Mouse (Mus musculus) heart, postnatal 25 days (tissue): ENCODE results near the gene Apobec1. TPM values are rescaled to one million over a fixed set of nuclear protein-coding genes. Genes with fewer than 3 reads are reported as not detected.
"Not testable (repeated sequence)": the region's sequence is repeated elsewhere in the genome, so short reads cannot be mapped to it uniquely, and the experiment has no call there.

Source experiments
- DNase-seq: peaks from one replicate; pipeline ENCODE4 v3.0.0; 2022; ENCODE audit warnings: low spot score
- intact Hi-C: fragments of 180-260 bp; cut with DNase I; formaldehyde crosslinking; loops from one replicate; pipeline ENCODE4 v1.15.1; 2025
- total RNA-seq, 2 experiments: library from RNA; stranded (reverse); gene quantifications; 2 replicates each; pipeline ENCODE4 v1.2.3; 2021

The Apobec1 gene
- total RNA-seq, 2 experiments from 2014 or later: 3.5 to 5.2 TPM

DNA sequence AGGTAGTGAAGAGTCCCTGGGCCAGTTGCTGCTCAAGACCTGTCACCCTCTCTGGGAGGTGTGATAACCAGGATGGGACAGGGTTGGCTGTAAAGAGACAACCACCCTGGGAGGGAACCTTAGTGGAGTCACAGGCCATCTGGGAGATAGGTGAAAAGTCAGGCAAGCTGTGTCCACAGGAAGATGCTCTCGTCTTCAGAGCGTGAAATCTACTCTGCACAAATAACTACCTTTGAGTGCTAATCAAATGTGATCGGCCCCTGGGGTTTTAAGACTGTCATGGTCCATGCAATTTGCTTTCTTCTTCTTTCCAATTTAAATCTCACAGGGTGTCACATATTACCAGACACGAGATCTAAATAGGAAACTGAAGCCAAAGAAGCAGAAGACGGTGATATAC, 33.1 kb downstream of the Apobec1 start:
- DNase-seq: no peak
- intact Hi-C loops: no loop called here

DNA sequence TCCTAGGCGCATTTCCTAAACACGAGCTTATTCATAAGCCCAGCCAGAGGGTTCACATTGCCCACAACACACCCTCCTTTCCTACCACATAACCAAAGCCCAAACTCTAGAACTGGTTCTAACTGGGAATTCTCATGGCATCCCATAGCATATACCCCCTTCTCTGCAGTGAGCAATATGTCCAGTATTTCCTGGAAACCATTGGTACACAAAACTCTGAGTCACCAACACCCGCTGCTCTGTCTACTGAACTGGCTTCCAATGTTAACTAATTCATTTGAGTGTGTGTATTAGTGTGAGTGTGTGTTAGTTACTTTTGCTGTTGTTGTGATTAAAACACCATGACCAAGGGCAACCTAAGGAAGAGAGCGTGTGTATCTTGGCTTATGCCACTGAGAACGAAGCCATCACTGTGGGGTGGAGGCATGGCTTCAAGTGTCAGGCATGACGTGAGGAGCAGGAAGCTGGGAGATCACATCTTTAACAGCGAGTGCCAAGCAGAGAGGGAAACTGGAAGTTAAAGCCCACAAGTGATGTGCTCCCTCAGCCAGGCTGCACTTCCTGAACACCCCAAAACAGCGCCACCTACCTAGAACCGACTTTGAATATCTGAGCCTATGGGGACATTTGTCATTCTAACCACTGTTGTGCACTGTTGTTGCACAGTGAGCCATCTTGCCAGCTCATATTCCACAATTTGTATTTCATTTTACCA, 37.0 kb downstream of the Apobec1 start:
- intact Hi-C loops: no loop called here
- no peak for DNase-seq

DNA sequence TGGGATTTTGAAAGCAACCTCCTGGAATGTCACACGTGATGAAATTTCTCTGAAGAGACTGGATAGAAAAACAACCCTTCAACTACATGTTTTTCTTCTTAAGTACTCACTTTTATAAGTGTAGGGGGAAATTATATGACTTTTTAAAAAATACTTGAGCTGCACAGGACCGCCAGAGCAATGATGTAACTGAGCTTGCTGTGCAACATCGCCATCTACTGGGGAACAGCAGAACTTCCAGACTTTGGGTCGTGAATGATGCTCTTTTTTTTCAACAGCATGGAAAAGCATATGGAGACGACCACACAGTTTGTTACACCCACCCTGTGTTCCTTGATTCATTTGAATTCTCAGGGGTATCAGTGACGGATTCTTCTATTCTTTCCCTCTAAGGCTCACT, 39.8 kb downstream of the Apobec1 start:
- intact Hi-C loops: loop anchor here (5.0 kb wide), 1 partner anchor 70 kb away; no protein-coding TSS in a partner anchor
- no peak for DNase-seq

DNA sequence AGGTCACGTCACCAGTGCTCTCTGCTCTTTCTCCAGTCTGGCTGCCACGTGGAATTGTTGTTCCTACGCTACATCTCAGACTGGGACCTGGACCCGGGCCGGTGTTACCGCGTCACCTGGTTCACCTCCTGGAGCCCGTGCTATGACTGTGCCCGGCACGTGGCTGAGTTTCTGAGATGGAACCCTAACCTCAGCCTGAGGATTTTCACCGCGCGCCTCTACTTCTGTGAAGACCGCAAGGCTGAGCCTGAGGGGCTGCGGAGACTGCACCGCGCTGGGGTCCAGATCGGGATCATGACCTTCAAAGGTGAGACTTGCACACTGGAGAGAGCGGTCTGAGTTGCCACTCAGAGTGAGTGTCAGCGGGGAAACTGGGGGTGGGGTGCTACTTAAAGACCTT, 41.2 kb downstream of the Apobec1 start:
- intact Hi-C loops: loop anchor here (1.0 to 5.0 kb wide), 3 partner anchors 65 to 159 kb away; no protein-coding TSS in a partner anchor
- DNase-seq: no peak

DNA sequence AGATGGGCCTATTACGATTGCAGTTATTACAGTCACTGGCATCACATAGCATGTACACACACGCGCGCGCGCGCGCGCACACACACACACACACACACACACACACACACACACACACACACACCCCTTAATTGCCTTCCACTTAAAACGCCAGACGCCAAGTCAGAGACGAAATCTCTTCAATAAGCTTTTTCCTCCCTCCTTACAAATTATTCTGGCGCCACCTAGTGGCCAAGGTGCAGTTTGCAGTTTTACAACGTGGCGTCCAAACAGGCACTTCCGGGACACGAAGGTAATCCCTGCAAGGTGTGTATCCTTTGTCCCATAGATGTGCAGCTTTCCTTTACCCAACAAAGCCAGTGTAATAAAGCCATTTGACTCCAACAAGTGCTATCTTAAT, 41.8 kb downstream of the Apobec1 start:
- intact Hi-C loops: loop anchor here (5.0 kb wide), 1 partner anchor 72 kb away; no protein-coding TSS in a partner anchor
- DNase-seq: peak; percentile 26

DNA sequence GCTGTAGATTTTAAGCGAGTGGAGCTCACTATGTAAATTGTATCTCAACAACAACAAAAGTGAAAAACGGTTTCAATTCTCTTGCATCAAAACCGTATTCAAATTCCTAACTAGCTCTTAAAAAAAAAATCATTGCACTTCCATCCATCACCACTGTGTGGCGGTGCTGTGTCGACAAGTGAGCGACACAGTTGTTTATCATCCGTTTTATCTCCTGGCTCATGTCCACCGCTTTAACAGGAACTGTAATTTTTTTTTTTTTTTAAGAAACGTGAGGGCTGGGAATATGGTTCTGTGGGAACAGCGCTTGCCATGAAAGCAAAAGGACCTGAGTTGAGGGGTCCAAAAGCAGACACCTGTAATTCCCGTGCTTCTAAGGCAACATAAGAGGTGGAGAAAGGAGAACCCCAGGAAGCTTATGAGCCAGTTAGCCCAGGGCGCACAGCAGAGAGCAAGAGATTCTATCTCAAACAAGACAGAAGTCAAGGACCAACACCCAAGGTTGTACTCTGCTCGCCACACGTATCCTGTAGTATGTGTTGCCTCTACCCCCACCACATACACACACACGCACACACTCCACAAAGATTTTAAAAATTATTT, 45.2 kb downstream of the Apobec1 start:
- intact Hi-C loops: no loop called here
- no peak for DNase-seq

DNA sequence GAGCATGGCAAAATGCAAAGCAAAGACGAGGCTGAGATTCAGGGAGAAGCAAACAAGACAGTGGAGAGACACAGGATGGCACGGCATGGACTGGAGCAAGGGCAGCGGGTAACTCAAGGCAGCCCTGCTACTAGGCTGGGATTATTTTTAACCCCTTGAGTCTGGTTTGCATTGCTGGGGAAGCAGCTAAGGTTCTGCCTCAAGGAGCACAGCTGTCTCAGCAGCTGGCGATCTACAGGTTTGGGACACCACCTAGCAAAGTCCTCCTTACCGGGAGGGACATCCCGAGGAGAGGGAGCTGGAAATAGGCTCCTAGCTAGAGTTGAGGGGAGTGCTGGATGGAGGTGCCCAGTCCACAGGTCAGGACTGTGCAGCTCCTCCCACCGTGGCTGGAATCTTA, 47.0 kb downstream of the Apobec1 start:
- intact Hi-C loops: no loop called here
- no peak for DNase-seq

DNA sequence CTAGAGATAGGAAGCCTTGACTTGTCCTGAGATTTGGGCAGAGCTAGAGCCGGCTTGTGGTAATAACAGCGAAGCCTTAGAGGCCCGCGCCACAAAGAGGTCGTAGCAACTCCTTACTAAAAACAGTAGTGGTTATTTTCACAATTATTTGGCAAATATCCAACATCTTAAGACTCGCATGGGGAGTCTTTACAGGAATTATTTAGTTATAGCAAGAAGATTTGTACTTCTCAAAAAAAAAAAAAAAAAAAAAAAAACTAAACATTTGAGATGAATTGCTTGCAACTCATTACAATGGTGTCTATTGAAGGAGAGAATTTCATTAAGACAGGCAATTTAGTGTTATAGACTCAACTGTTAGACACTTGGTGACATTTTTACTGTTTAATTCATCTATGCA, 48.1 kb downstream of the Apobec1 start:
- no peak for DNase-seq
- intact Hi-C loops: no loop called here

DNA sequence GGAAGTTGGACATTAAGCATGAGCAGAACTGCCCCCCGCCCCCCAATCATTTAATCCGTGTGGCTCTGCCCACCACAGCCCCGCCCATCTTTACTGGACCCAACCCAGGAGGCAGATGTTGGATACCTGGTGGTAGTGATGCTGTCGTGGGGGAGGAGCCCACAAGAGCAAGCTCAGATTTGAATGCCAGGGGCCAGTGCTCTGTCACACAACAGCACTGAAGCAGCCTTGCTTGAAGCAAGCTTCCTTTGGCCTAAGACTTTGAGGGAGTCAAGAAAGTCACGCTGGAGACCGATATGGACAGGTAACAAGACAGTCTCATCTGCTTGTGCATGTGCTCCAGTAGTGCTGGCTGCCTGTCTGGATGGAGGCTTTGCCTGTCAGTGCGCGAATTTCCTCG, 48.6 kb downstream of the Apobec1 start, which contains the start of gene Aicda:
Gene Aicda, plus strand, starts transcription at position 196 of the 400 bp plus-strand sequence.
- intact Hi-C loops: no loop called here
- DNase-seq: no peak

DNA sequence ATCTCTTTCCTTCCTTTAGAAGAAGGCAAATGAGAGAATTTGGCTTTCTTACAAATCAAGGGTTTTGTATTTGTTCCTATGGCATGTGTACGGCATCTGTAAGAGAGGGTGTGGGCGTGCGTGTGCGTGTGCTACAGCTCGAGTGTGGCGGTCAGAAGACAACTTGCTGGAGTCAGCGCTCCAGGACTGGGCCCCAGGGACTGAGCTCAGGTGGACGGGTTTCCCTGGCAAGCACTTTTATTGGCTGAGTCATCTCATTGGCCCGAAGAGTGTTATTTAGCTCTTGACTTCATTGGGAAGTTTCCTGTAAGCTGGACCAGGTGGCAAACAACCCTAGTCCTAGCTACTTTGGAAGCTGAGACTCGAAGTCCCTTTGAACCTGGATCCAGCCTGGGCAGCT, 56.3 kb downstream of the Apobec1 start:
- no peak for DNase-seq
- intact Hi-C loops: no loop called here

DNA sequence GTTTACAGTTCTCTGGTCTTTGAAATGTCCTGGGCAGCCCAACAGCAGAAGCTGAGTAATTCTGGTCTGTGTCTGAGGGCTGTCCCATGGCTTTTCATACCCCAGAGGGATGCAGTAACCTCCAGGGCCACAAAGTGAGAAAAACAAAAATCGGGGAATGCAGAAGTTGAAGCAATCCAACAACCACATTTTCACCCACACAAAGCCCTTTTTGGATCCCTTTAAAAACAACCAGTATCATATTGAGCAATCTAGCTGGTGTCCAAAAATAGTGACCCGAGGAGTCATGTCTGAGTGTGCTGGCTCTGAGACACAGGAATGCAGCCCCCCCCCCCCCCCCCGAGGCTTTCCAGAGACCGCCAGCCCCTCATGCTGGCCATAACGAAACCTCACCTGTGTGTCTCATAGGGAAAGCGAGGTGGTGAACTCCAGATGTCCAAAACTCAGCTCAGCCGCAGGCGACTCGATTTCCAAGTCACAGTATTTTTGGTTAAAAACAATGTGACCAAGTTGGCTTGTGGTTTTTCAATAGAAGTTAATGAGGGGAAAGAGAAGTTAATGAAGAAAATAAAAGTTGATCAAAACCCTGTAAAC, 56.9 kb downstream of the Apobec1 start:
- DNase-seq: no peak

DNA sequence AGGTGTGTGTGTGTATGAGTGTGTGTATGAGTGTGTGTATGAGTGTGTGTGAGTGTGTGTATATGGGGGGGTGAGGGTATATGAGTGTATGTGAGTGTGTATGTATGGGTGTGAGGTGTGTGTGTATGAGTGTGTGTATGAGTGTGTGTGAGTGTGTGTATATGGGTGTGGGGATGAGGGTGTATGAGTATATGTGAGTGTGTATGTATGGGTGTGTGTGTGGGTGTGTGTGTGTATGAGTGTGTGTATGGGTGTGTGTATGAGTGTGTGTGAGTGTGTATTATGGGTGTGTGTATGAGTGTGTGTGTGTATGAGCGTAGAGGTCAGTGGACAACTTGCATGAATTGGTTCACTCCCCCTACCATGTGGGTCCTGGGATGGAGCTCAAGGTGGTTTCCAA, 57.6 kb downstream of the Apobec1 start:
- intact Hi-C loops: no loop called here
- DNase-seq: no peak

More for the DNA sequence above, 56.9 kb downstream of the Apobec1 start:
- intact Hi-C loops: no loop called here

DNA sequence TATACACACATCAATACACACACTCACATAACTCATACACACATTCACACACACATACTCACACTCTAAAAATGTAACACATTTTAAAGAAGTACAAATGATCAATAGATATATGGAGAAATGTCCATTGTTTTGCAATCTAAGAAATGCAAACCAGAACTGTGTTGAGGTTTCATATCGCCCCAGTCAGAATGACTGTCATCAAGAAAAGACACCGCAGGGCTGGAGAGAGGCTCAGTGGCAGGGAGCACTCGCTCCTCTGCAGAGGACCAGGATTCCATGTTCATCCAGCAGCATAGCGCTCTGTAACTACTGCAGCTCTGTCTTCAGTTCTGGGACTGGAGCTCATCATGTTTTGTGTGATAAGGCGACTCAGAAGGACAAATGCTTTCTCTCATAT, 58.7 kb downstream of the Apobec1 start:
- intact Hi-C loops: no loop called here
- no peak for DNase-seq

DNA sequence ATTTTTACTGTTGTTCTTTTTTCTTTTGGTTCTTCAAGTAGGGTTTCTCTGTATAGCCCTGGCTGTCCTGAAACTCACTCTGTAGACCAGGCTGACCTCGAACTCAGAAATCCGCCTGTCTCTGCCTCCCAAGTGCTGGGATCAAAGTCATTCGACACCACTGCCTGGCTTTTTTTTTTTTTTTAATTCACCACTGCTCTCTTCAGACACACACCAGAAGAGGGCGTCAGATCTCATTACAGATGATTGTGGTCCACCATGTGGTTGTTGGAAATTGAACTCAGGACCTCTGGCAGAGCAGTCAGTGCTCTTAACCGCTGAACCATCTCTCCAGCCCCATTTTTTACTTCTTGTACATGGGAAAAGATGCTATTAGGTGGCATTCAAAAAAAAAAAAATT, 59.8 kb downstream of the Apobec1 start:
- DNase-seq, intact Hi-C loops: not testable (repeated sequence)

DNA sequence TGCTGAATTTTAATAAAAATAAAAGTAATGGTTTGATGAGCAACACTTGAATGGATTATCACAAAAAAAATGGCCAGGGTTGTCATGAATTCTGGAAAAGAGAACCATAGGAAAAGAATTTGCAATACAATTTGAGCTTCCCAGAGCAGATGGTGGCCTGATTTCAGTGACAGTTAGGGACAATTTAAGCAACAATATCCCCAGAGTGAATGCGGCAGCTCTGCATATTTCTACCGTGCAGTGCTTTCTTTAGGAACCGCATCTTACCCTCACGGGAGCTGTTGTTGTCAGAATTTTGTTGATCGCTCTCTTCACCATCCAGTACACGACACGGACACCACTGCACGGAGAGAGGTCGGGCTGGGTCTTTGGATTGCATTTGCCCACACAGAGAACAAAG, 62.7 kb downstream of the Apobec1 start:
- intact Hi-C loops: no loop called here
- no peak for DNase-seq

DNA sequence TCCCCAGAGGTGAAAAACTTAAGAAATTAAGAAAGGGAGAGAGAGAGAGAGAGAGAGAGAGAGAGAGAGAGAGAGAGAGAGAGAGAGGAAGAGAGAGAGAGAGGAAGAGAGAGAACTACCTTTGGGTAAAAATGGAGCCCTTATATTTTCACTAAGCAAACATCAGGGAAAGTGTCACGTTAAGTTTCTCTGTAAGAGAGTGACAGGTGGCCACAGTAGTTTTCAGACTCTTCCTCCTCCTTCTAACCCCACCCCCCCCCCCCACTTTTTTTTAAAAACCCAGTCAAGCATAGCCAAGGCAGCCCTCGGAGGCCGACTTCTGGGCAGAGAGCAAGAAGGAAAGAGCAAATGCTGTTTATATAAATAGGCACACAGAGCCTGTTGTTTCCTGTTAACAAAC, 68.2 kb downstream of the Apobec1 start:
- intact Hi-C loops: loop anchor here (5.0 kb wide), 1 partner anchor 37 kb away; the partner anchor contains the start of gene Rimklb
- DNase-seq: no peak

DNA sequence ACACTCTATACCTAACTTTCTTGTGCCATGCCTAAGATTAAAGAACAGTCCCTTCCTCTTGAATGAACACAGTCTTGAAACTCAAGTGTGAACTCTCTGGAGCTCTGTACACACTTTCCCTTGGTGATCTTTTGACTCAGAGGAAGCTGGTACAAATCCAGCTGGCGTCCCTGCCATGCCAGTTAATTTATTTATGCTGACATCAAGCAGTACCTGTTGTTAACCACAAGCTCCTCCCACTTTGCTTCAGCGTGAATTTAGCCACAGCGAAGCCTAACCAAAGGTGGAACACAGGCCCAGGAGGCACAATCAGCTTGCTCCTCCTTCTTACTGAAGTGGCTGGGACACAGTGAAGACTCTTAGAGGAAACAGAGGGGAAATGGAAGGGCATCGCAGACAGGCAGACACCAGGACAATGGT, 69.4 kb downstream of the Apobec1 start:
- intact Hi-C loops: loop anchor here (5.0 kb wide), 1 partner anchor 36 kb away; the partner anchor contains the start of gene Rimklb
- no peak for DNase-seq

DNA sequence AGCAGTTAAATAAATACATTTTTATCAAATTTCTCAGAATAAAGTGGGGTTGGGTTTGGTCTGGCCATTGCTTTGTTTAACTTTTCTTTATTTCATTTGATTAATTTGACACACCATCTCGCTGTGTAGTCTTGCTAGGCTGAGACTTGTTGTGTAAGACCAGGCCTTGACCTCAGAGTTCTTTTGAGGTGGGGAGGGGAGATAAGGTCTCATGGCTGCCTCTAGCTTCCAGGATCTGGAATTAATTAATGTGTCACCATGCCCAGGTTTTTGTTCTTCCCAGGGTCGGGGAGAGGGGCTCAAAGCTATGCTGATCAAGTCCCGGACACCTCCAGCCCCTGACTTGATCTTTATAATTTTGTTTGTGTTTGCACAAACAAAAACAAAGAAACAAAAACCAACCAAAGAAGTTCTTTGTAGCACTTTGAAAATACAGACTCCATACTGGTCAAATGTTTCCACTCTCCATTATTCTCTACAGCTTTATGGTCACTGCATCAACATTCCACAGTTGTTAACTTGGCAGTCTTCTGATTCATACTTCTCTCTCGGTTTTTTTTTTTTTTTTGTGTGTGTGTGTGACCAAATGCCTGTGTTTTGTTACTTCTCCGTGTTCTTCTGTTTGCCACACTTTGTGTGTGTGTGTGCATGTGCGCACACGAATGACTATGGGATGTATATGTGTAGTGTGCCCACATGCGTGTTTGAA, 70.6 kb downstream of the Apobec1 start:
- intact Hi-C loops: loop anchor here (5.0 kb wide), 1 partner anchor 34 kb away; the partner anchor contains the start of gene Rimklb
- no peak for DNase-seq

DNA sequence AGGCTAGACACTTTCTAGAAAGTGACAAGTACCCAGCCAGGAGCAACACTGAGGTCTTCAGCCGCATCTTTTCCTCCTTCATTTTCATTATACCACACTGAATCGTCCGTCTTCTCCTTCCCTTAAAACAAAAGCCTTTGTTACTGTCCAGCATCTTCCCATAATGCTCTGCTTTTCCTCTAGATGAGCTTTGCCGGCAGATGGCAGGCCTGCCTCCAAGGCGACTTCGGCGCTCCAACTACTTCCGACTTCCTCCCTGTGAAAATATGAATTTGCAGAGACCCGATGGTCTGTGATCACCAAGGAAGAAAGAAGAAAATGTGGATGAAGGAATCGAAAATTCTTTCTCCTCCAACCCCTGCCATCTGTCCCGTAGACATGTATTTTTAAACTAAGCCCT, 74.1 kb downstream of the Apobec1 start:
- intact Hi-C loops: no loop called here
- DNase-seq: no peak
